Mouse (Mus musculus) liver, adult 2 months (tissue): ENCODE measurements around the gene Epo.

Experiments
- CTCF ChIP-seq: fragments of 200-500 bp; IDR thresholded peaks from 2 replicates; pipeline ENCODE4 v1.5.1; 2011; ENCODE audit warnings: low read depth, low read length, control low read depth
- POLR2A ChIP-seq: fragments of 200-500 bp; IDR thresholded peaks from 2 replicates; pipeline ENCODE4 v1.6.1; 2011; ENCODE audit warnings: low read length, control low read depth; ENCODE audit not compliant: insufficient read depth; ENCODE audit errors: extremely low read depth

GRCm38 (mm10) chr5:137504041-137504440 is 29.0 kb downstream of the Epo start:
- TF ChIP-seq CTCF: 0 out of 2 replicates have a peak, but pooled peaks have one; percentile 13
- TF ChIP-seq POLR2A: no peak
